Mouse (Mus musculus) layer of hippocampus, adult 9-10 months (tissue): Measurements from ENCODE around the gene Tmem37.

Experiments used
- DNase-seq: peaks from one replicate; pipeline ENCODE4 v3.0.0; 2022; ENCODE audit warnings: low spot score

Tmem37 gene

DNA sequence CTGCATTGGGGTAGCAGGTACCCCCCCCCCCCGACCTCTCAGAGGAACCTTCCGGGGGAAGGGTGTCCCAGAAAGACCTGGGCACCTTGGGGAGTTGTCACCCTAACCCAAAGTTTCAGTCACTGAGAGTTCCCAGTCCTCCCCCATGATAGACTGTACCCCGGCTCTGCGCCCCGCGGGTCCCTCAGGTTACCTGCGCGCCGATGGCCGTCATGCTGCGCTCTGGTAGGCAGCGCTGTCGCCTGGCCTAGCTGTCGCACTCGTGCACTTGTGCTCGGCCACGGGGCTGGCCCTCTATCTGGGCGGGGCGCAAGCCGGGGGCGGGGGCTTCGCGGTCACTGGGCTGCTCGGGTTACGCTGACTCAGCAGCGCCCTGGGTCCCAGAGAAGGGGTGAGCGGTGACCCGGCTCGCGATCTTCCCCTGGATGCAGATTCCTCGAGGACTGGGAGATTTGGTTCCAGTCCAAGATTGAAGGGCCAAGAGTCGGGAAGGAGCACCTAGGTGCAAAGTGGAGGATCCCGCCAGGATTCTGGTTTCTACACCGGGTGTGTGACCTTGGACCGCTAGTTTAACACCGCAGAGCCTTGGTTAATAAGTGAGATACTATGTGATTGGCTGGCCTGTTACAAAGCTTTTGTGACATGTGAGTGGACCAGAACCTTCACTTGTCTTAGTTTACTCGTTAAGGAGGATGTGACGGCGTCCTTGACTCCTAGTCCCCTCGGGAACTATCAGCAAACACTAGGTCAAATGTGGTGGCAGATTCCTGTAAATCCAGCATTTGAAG, at the start of gene Tmem37:
Tmem37 (minus strand) TSS at position 556 of the 788 bp plus-strand sequence.
- no peak for DNase-seq

DNA sequence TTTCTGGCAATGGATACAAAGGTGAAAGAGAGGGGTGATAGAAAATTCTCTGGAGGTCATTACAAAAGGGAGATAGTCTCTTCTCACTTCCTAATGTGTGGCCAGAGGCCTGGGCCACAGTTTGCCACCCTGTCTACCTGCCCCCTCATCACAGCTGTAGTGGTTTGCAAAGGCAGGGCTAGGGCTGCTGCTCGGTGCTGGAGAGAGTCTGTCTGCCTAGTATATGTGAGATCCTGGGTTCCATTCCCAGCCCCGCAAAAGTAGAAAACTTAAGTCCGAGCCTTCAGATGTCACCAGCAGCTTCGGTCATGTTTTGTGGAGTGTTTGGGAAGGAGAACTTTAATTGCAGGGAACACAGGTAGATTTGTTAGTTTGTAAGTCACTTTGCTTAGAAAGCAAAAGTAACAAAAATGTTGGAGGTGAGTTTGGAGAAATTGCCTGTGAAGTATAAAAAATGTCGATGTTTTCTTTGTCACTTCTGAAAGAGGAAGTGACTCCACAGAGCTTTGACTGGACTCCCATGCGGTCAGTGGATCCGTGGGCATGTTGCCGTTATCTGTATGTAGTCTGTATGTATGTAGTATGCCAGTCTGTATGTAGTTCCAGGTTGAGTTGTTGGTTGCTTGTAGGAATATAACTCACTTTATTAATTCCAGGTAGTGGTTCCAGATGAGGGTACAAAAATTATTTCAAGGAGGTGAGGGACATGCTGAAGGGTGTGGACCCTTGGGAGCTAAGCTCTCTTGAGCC, 48.9 kb upstream of the Tmem37 start:
- no peak for DNase-seq

DNA sequence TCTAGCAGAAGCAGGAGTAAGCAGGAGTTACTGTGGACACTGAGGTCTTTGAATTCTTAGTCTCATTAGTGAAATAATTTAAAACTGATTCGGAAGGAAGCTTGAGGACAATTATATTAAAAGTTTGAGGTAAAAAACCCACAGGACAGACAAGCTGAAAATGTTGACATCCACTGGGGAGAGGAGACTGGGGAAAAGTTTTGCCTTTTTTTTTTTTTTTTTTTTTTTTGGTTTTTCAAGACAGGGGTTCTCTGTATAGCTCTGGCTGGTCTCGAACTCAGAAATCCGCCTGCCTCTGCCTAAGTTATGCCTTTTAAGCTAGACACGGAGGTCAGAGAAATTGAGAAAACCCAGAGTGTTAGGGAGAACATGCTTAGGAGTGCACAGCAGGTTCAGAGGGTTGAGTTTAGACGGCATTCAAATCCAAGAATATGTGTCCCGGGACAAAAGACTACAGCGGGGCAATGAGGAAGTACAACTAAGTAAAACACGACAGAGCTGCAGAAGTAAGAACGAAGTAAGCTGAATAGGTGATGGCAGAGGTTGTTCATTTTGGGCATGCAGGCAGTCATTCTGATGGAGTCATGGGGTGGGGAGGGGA, 48.2 kb upstream of the Tmem37 start:
- DNase-seq: no peak

DNA sequence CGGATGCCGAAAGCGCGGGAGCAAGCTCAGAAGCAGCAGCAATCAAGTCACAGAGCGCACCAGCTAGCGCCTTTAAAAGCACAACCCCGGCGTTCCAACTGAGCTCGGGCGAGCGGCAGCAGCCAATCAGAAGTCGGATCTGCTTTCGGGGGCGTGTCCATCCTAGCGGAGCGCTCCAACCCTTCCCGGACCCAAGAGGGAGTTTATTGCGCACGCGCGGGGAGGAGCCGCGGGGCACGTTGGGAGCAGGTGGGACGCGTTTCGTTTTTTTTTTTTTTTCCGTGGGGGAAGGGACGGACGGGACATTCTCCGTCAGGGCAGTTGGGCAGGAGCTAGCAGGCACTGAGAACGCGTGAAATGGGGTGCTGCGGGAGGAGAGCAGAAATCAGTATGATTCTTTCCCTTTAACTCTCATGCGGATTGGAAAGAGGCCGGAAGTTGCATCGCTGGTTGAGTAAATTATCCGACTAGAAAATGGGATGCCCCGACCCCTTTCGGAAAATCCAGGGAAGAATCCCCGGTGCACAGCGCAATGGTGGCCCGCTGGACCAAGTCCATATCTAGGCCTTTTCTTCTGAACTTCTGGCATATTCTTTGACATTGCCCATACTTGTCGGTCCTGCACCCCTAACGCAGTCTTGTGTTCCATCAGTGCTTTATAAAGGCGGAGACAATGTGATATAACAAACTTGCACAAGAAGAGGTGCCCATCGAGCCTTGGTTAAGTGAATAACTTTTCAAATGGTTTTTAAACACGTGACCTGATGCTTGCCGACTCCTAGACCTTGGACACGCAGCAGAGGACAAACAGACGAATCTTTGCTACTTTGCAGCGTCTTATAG, 47.3 kb upstream of the Tmem37 start, which contains the start of the genes Dbi and 3110009E18Rik:
Dbi (minus strand) TSS at position 110 of the 843 bp plus-strand sequence.
3110009E18Rik (plus strand) TSS at position 219 of the 843 bp plus-strand sequence.
- DNase-seq: peak; percentile 90

DNA sequence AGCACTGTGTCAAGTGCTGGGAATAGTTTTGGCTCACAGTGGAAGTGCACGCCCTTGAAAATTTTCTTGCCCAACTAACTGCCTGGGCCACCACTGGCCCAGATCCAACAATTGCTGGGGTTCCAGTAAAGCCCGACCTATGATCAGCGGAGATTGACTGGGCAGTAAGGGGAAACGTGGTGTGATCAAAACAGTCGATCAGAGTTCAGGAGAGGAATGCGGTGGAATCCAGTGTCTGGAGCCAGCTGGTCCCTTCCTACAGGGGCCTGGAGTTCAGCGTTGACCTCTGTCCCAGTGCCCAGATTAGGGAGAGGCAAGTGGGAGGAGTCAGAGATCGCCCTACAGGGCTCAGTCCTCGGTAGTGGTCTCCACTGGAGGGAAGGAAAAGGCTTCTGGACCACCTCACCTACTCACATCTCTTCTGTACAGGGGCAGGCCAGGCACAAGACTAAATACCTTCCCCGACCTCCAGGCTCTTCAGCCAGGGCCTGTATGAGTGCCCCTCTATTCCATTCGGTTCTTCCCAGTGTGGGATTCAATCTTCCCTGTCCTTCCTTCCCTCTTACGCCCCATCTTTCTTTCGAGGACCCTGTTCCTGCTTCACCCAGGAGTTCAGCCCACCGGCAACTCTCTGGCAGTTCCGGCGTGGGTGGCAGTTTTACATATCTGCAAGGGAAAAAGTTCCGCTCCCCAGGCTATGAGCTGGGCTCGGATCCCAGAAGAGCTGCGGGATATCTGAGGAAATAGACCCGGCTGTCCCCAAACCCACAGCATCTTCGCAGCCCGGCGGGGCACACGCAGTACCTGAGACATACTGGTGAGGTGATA, 46.5 kb upstream of the Tmem37 start:
- no peak for DNase-seq

DNA sequence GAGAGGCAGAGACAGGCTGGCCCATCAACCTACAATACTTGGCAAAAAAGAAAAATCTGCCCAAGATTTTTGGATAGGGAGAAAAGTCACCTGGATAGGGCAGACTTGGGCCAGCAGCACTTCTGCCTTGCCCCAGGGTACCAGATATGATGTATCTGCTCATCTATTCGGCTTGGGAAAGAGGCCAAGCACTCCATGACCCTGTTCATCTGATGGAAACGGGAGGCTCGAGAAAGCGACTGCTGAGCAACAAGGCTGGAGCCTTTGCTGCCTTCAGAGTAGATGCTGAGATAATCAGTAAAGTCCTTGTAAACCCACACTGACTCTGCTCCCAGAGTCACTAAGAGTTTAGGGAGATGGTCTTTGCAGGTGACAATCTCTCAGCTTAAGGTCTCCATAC, 45.5 kb upstream of the Tmem37 start:
- DNase-seq: no peak

DNA sequence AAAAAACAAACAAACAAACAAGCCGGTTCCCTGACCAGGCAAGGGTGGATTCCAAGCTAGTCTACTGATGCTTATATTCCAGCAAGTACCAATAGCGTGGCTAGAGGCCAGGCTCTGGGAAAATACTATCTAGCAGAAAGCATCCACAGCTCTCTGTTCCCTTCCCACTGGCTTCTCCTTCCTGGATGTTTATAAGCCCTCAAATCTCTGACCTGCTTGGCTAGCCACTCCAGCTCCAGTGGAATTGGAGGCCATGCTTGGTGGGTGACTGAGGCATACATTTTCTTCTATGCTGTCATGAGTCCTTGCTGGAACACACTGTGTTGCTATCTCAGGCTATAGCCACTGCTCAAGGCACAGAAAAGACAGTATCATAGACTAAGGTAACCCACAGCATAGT, 45.0 kb upstream of the Tmem37 start:
- DNase-seq: no peak

DNA sequence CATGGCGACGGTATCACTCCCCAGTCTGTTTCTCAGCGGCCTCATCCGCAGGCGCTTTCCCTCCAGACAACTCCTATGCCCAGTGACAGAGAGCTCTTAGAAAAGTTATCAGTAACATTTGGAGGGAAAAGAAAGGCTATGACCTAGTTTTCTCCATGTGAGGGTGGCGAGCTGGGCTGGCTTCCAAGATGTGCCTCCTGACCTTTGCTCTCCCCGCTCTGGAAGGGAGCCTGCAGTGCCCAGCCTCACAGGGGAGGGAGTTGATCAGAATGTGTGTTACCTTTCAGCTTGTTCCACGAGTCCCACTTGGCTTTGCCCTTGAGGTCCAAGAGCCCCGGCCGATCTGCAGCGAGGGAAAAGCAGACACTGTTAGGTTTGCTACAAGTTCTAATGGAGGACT, 42.2 kb upstream of the Tmem37 start:
- DNase-seq: no peak

DNA sequence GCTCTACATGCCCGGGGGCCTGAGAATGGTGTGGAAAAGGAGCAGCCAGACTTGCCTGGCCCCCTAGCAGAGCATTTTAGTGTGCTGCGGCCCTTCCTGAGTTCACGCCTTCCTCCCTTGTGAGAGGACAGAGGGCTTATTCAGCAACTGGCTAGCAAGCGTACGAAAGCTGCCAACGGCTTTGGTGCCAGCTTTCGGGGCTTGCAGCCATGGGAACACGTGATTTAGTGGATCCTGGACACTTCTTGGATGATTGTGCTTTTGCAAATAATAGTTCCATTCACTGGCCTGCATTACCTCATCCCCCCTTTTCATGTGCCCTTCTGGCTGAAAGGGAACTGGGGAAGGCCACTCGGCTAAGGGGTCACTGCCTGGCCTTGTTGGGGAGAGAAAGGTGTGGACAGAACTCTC, 41.8 kb upstream of the Tmem37 start:
- peak; percentile 80 for DNase-seq

DNA sequence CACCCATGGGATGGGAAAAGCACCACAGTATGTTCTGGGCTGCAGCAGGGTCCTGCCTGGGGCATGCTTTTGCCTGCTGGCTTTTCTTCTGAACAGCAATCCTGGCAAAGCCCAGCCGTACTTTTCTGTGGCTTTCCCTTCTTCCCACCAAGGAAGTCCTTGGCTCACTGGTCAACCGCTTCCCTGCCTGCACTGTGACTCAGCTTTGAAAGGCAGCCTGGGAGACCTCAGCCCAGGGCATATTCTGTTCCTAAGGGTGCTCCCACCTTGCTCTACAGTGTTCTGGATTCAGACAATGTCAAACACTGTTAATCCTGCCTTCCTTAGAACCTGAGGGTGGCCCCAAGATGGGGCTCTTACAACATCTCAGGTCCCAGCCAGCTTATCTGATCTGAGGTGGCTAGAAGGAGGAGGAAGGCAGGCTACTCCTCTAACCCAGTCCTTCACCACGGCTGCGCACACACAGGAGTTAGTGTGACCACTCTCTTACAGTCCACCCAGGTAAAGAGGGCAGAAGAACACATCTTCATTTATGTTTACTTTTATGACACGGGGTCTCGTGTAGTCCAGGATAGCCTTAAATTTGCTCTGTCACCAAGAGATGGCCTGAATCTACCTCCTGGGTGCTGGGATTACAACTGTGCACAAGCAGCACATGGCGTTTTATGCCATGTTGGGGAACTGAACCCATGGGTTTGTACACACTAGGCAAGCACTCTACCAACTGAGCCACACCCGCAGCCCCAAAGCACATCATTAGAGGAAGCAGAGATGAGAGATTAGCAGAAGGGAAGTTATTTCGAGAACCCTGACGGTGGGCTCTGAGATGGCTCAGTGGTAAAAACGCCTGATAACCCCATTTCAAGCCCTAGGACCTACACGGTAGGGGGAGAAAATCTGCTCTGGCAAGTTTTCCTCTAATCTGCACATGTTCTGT, 38.6 kb upstream of the Tmem37 start:
- DNase-seq: no peak

DNA sequence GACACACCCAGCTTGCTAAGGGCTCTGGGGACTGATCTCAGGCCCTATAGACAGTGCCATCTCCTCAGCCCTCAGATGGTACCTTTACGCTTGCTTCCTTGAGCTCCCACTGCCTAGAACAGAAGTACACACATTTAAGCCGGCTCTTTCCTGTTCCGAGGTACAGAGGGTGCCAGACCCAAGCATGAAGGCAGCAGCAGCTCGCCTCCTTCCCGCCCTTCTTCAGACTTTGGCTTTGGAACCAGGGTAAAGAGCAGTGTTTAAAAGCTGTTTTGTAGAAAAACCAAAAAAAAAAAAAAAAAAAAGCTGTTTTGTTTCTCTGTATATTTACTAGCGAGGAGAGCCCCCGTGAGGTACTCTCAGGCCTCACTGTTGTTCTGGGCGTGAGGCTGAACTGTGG, 37.9 kb upstream of the Tmem37 start:
- no peak for DNase-seq

DNA sequence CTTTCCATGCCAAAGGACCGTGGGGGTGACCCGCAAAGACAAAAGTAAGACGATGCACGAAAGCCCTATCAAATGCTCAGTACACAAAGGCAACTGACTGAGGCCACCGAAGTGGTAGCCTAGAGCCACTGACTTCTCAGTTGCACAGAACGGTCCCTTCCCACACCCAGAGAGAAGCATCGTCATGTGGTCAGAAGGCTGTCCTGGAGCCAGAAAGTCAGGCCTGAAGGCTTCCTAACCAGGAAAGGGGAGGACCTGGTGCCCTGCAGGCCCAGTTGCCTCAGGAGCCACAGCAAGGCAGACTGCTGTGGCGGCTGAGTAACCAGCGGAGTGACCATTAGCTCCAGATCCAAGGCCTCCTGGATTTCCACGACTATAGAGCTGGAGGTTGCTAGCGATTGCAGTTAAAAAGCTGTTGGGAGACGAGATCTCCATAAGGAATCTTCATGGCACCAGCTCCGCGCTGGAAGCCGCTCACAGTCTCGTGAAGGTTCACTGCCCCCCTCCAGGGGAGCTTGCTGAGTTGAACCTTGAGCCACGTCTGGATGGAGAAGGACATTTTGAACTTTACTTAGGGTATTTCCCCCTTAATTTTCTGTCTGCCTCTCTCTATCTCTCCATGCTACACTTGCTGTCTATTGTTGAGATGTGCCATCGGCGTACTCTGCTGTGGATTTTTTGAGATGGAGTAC, 36.0 kb upstream of the Tmem37 start:
- DNase-seq: no peak

DNA sequence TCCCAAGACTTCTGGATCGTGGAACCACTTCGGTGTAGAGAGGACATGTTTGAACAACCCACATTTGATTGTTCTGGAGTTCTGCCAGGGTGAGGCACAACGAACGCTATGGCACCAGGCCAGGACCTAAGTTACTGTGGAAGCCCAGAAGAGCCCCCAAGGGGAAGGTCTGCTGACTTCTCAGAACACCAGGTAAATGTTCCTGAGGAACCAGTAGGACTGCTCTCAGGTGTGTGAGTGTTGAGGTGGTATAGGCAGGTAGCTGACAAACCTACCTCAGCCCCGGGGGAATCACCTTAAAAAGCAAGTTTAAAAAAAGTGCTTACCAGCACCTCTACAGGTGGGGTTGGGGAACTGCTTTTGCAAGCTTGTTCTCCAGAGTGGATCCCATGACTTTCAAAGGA, 31.7 kb upstream of the Tmem37 start:
- DNase-seq: no peak

DNA sequence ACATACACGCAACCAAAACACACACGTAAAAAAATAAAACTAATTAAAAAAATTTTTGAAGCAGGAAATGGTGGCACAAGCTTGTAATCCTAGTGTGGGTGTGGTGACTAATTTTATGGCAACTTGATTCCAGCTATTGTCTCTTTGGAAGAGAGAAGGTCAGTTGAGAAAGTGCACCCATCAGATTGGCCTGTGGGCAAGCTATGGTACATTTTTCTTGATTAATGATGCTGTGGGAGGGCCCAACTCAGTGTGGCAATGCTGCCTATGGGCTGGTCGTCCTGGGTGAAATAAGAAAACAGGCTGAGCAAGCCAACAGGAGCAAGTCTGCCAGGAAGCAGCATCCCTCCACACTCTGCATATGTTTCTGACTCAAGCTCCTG, 27.3 kb upstream of the Tmem37 start:
- DNase-seq: no peak

DNA sequence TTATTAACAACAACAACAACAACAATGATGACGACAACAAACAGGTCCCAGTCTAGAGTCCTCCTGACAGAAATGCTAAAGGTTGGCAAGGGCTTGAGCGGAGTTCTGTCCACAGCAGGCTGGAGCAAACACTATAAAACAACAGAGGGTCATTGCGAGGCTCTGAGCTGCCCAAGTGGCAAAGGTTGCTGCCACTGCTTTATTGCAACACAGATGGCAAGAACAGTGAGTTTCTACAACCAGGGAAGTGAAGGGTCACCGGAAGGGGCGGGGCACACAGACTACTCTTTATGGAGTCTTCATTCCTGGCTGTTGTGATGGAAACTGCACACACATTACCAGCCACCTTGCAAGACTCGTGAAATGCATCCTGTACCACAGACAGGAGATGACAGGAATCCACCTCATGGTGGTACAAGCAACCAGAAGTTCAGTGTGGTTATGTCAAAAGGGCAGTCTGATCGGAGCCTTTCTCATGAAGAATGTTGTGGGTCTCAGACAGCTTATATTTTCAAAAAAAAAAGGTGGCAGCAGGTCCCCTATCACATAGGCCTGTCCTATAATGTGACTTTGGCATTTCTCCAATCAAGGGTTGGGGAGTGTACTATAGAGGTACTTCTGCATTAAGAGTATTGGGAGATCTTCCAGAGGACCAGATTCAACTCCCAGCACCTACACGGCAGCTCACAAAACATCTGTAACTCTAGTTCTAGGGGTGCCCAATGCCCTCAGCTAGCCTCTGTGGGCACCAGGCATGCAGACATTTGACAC, 26.8 kb upstream of the Tmem37 start:
- DNase-seq: no peak

DNA sequence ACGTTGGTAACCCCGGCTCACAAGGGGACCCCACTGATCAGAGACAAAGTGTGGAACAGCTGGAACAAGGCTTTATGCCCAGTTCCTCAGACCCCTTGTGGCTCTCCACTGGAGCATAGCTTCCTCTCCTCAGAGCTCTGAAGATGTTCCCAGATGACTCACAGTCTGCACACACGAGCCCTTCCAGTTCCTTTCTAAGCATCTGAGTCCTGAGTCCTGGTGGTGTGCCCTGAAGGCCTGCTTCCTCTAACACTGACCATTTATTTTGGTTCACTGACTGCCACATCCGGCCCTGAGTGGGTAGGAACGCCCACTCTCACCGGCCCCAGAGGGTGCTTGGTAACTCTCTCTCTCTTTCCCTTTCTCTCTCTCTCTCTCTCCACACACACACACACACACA, 25.6 kb upstream of the Tmem37 start:
- DNase-seq: no peak

DNA sequence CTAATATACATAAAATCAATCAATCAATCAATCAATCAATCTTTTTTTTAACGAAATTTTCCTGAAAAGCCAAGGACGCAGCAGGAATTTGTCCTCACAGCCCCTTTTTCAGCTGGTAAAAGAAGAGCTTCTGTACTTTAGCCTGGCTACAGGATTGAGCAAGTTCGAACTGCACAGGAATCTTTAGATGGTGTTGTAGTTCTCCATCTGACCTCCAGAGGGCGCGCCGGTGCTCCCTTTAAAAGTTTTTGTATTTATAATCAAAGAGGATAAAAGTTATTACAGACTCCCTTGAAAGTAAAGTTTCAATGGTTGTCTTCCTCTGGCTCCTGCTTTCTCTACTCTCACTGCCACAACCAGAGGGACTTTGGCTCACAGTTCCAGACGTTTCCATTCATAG, 24.5 kb upstream of the Tmem37 start:
- DNase-seq: no peak

DNA sequence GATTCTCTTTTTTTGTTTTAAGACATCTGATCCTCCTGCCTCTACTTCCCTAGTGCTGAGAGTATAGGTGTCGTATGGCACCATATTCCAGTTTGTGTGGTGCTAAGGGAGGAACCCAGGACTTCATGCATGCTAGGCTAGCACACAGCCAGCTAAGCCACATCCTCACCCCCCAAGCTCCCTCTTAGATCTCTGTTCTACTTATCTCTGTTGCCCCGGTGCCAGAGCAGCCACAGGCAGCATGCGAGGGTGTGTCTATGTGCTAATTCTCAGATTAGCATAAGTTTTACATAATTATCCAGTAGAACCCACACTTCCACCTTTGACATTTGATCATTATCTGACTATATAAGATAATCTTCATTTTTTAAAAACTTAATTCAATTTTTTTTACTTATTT, 21.0 kb upstream of the Tmem37 start:
- DNase-seq: no peak
